Mouse (Mus musculus): ENCODE data around the gene Pcdh15. TPM values are rescaled to one million over a fixed set of nuclear protein-coding genes. Genes with fewer than 3 reads are reported as not detected.

Gene Pcdh15
- polyA plus RNA-seq, 1 experiment from 2014 or later = 1.0 TPM

- Histone ChIP-seq H3K4me2 (ENCODE audit: low read depth, low read length) (no peak overlapping the region), H3K36me3 (replicated peaks; ENCODE audit: control insufficient read depth, insufficient read depth, low read depth, low read length) (no peaks in the 10 kb centered on the region), H3K27me3 (ENCODE audit: control insufficient read depth, insufficient read depth, low read length) (no peaks in the 10 kb centered on the region), H3K9me3 (replicated peaks; ENCODE audit: control insufficient read depth, low read length) (no peaks in the 10 kb centered on the region), H3K27ac (replicated peaks; ENCODE audit: low read depth, low read length) (no peak overlapping the region), H3K4me1 (ENCODE audit: control insufficient read depth, insufficient read depth, low read length) (no peaks in the 10 kb centered on the region), H3K4me3 (ENCODE audit: low read depth, low read length) (no peak overlapping the region), H3K9ac (replicated peaks; ENCODE audit: low read length) (no peak overlapping the region)
- DNase-seq (ENCODE audit: low spot score) = peak; percentile 49
- 46% methylated on average over 4 of the region's 4 CpGs for WGBS
- ATAC-seq (replicated peaks; ENCODE audit: insufficient number of reproducible peaks, low FRiP score, low TSS enrichment, low read depth) = no peak
Measured at GRCm38 (mm10) chr10:74415359-74415758, 1316.2 kb downstream of the Pcdh15 start.

DNA sequence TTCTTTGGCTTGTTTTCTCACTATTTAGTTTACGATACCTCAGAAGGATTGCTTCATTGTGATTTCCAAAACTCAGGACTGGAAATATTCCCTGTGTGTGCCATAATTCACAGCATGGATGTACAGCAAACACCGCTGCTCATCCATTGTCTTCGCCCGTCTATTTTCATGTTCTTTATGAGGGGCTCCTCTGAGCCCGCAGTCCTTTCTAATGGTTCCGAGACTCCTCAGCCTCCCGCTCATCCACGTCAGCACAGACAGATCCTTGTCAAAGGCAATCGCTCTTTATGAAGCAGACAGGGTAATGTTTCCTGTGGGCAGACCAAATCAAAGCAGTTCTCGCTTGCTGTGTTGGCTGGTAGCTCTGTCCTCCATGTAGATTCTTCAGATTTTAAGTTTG is 1316.8 kb downstream of the Pcdh15 start:
- WGBS = 85% methylated on average over 10 of the region's 10 CpGs
- H3K36me3 ChIP-seq (replicated peaks; ENCODE audit: control insufficient read depth, insufficient read depth, low read depth, low read length) = no peaks in the 10 kb centered on the region
- H3K27me3 ChIP-seq (ENCODE audit: control insufficient read depth, insufficient read depth, low read length) = no peaks in the 10 kb centered on the region
- H3K9me3 ChIP-seq (replicated peaks; ENCODE audit: control insufficient read depth, low read length) = no peaks in the 10 kb centered on the region
- no peaks in the 10 kb centered on the region for H3K4me1 ChIP-seq (ENCODE audit: control insufficient read depth, insufficient read depth, low read length)
- ATAC-seq (replicated peaks; ENCODE audit: insufficient number of reproducible peaks, low FRiP score, low TSS enrichment, low read depth) (no peak), DNase-seq (ENCODE audit: low spot score) (no peak)
- no peak overlapping the region for H3K4me2 ChIP-seq (ENCODE audit: low read depth, low read length)
- H3K4me3 ChIP-seq (ENCODE audit: low read depth, low read length) = no peak overlapping the region
- H3K27ac ChIP-seq (replicated peaks; ENCODE audit: low read depth, low read length) = no peak overlapping the region
- H3K9ac ChIP-seq (replicated peaks; ENCODE audit: low read length) = no peak overlapping the region

DNA sequence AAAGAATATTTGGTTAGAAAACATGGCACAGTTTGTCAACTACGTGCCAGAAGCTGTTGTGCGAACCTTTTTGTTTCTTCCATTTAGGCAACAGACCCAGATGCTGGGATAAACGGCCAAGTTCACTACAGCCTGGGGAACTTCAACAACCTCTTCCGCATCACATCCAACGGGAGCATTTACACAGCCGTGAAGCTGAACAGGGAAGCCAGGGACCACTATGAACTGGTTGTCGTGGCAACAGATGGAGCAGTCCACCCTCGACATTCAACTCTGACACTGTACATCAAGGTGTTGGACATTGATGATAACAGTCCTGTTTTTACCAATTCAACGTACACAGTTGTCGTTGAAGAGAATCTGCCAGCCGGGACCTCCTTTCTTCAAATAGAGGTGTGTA is 1350.9 kb downstream of the Pcdh15 start:
- 85% methylated on average over 11 of the region's 11 CpGs for WGBS
- ATAC-seq (replicated peaks; ENCODE audit: insufficient number of reproducible peaks, low FRiP score, low TSS enrichment, low read depth) = no peak
- Histone ChIP-seq H3K36me3 (replicated peaks; ENCODE audit: control insufficient read depth, insufficient read depth, low read depth, low read length) (no peaks in the 10 kb centered on the region), H3K4me1 (ENCODE audit: control insufficient read depth, insufficient read depth, low read length) (no peaks in the 10 kb centered on the region), H3K9ac (replicated peaks; ENCODE audit: low read length) (no peak overlapping the region), H3K9me3 (replicated peaks; ENCODE audit: control insufficient read depth, low read length) (no peaks in the 10 kb centered on the region), H3K4me3 (ENCODE audit: low read depth, low read length) (no peak overlapping the region), H3K27ac (replicated peaks; ENCODE audit: low read depth, low read length) (no peak overlapping the region), H3K4me2 (ENCODE audit: low read depth, low read length) (no peak overlapping the region), H3K27me3 (ENCODE audit: control insufficient read depth, insufficient read depth, low read length) (no peaks in the 10 kb centered on the region)
- DNase-seq (ENCODE audit: low spot score) = no peak

- Histone ChIP-seq H3K27ac (replicated peaks; ENCODE audit: low read depth, low read length) (no peak overlapping the region), H3K4me2 (ENCODE audit: low read depth, low read length) (no peak overlapping the region), H3K9me3 (replicated peaks; ENCODE audit: control insufficient read depth, low read length) (no peaks in the 10 kb centered on the region), H3K36me3 (replicated peaks; ENCODE audit: control insufficient read depth, insufficient read depth, low read depth, low read length) (no peaks in the 10 kb centered on the region), H3K27me3 (ENCODE audit: control insufficient read depth, insufficient read depth, low read length) (no peaks in the 10 kb centered on the region), H3K9ac (replicated peaks; ENCODE audit: low read length) (no peak overlapping the region), H3K4me3 (ENCODE audit: low read depth, low read length) (no peak overlapping the region), H3K4me1 (ENCODE audit: control insufficient read depth, insufficient read depth, low read length) (no peaks in the 10 kb centered on the region; the same call in 1 of the 2 replicates)
- DNase-seq (ENCODE audit: low spot score) = peak; percentile 70
- no peak for ATAC-seq (replicated peaks; ENCODE audit: insufficient number of reproducible peaks, low FRiP score, low TSS enrichment, low read depth)
- 26% methylated on average over 2 of the region's 2 CpGs for WGBS
Measured at GRCm38 (mm10) chr10:74463972-74464371, 1364.8 kb downstream of the Pcdh15 start.

DNA sequence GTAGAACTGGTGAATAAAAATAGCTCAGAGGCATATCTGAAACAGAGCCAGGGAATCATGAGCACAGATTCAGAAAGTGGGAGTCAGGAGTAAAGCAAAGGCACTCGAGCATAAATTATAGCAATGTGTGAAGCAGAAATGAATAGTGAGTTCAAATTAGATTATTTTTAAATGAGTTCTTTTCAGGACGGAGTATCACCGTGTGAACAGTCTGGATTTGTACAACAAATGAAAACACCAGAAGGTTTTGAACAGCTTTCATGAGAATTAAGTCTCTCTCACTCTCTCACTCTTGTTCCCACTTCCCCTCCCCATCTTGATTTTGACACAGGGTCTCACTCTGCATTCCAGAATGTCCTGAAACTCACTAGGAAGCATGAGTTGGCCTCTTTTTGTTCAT is 1381.6 kb downstream of the Pcdh15 start:
- no peaks in the 10 kb centered on the region for H3K9me3 ChIP-seq (replicated peaks; ENCODE audit: control insufficient read depth, low read length)
- no peaks in the 10 kb centered on the region for H3K4me1 ChIP-seq (ENCODE audit: control insufficient read depth, insufficient read depth, low read length)
- H3K36me3 ChIP-seq (replicated peaks; ENCODE audit: control insufficient read depth, insufficient read depth, low read depth, low read length) = no peaks in the 10 kb centered on the region
- H3K27ac ChIP-seq (replicated peaks; ENCODE audit: low read depth, low read length) = no peak overlapping the region
- H3K9ac ChIP-seq (replicated peaks; ENCODE audit: low read length) = no peak overlapping the region
- DNase-seq (ENCODE audit: low spot score) = no peak
- H3K4me3 ChIP-seq (ENCODE audit: low read depth, low read length) = no peak overlapping the region
- no peak overlapping the region for H3K4me2 ChIP-seq (ENCODE audit: low read depth, low read length)
- ATAC-seq (replicated peaks; ENCODE audit: insufficient number of reproducible peaks, low FRiP score, low TSS enrichment, low read depth) = no peak
- WGBS = 81% methylated on average over 3 of the region's 3 CpGs
- H3K27me3 ChIP-seq (ENCODE audit: control insufficient read depth, insufficient read depth, low read length) = no peaks in the 10 kb centered on the region

DNA sequence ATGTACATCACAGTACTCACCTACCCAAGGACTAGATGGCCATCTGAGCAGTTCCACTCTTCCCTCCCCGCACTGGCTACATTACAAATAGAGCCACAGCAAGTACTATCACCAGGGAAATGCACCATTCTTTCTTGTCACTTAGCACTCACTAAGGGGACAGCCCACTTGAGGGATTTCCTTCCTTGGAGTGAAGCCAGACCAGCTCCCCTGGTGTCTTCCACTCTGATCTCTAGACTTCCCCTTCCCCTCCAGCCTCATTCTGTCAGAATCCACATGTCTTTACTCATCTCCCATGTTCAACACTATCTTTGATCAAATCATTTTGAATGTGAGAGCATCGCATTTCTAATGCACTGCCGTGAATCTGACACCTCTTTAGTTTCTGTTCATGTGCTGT is 1413.2 kb downstream of the Pcdh15 start:
- Histone ChIP-seq H3K36me3 (replicated peaks; ENCODE audit: control insufficient read depth, insufficient read depth, low read depth, low read length) (no peaks in the 10 kb centered on the region), H3K4me3 (ENCODE audit: low read depth, low read length) (no peak overlapping the region), H3K4me2 (ENCODE audit: low read depth, low read length) (no peak overlapping the region), H3K27me3 (ENCODE audit: control insufficient read depth, insufficient read depth, low read length) (no peaks in the 10 kb centered on the region), H3K9ac (replicated peaks; ENCODE audit: low read length) (no peak overlapping the region), H3K27ac (replicated peaks; ENCODE audit: low read depth, low read length) (no peak overlapping the region), H3K4me1 (ENCODE audit: control insufficient read depth, insufficient read depth, low read length) (no peaks in the 10 kb centered on the region), H3K9me3 (replicated peaks; ENCODE audit: control insufficient read depth, low read length) (no peaks in the 10 kb centered on the region)
- ATAC-seq (replicated peaks; ENCODE audit: insufficient number of reproducible peaks, low FRiP score, low TSS enrichment, low read depth) (0 out of 2 replicates have a peak, but pooled peaks have one; percentile 52), DNase-seq (ENCODE audit: low spot score) (no peak)
- WGBS = 61% methylated on average over 3 of the region's 3 CpGs

GRCm38 (mm10) chr10:74513743-74514142 is 1414.6 kb downstream of the Pcdh15 start:
- Histone ChIP-seq H3K4me1 (ENCODE audit: control insufficient read depth, insufficient read depth, low read length) (no peaks in the 10 kb centered on the region), H3K27me3 (ENCODE audit: control insufficient read depth, insufficient read depth, low read length) (no peaks in the 10 kb centered on the region), H3K4me2 (ENCODE audit: low read depth, low read length) (no peak overlapping the region), H3K27ac (replicated peaks; ENCODE audit: low read depth, low read length) (no peak overlapping the region), H3K9me3 (replicated peaks; ENCODE audit: control insufficient read depth, low read length) (no peaks in the 10 kb centered on the region), H3K9ac (replicated peaks; ENCODE audit: low read length) (no peak overlapping the region), H3K36me3 (replicated peaks; ENCODE audit: control insufficient read depth, insufficient read depth, low read depth, low read length) (no peaks in the 10 kb centered on the region), H3K4me3 (ENCODE audit: low read depth, low read length) (no peak overlapping the region)
- DNase-seq (ENCODE audit: low spot score) (no peak), ATAC-seq (replicated peaks; ENCODE audit: insufficient number of reproducible peaks, low FRiP score, low TSS enrichment, low read depth) (no peak)

DNA sequence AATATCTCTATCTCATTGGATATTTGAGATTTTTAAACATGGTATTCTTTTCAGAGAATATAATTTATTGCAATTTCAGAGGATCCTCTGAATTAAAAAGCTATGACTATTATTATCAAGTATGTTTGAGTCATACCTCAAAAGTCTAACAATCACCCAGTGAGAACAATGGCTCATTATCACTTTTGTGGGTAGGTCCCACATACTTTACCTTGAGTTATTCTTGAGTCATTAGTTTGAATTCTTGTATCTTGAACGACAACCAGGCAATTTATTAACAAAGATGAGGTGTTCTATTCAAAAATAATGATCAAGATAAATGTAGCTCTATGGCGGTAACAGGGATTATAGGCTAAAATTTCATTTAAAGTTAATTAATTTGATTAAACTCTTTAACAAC is 1439.2 kb downstream of the Pcdh15 start:
- Histone ChIP-seq H3K4me3 (ENCODE audit: low read depth, low read length) (no peak overlapping the region), H3K9ac (replicated peaks; ENCODE audit: low read length) (no peak overlapping the region), H3K4me1 (ENCODE audit: control insufficient read depth, insufficient read depth, low read length) (no peaks in the 10 kb centered on the region), H3K27ac (replicated peaks; ENCODE audit: low read depth, low read length) (no peak overlapping the region), H3K27me3 (ENCODE audit: control insufficient read depth, insufficient read depth, low read length) (no peaks in the 10 kb centered on the region), H3K9me3 (replicated peaks; ENCODE audit: control insufficient read depth, low read length) (no peaks in the 10 kb centered on the region), H3K36me3 (replicated peaks; ENCODE audit: control insufficient read depth, insufficient read depth, low read depth, low read length) (no peaks in the 10 kb centered on the region), H3K4me2 (ENCODE audit: low read depth, low read length) (no peak overlapping the region)
- DNase-seq (ENCODE audit: low spot score) (no peak), ATAC-seq (replicated peaks; ENCODE audit: insufficient number of reproducible peaks, low FRiP score, low TSS enrichment, low read depth) (no peak)
- WGBS = 85% methylated on average over 2 of the region's 2 CpGs
